Mouse (Mus musculus): ENCODE data around the gene Kcnb1.

GRCm38 (mm10) chr2:167121996-167122395 is 68.0 kb downstream of the Kcnb1 start:
- no peak for TF ChIP-seq POLR2A (IDR thresholded peaks at IDR 0.05; ENCODE audit: low read depth, low read length)
- no peak for TF ChIP-seq CTCF (IDR thresholded peaks at IDR 0.05; ENCODE audit: extremely low read depth, insufficient read depth, insufficient read length, insufficient replicate concordance)

All from spleen, adult 2 months (tissue).